Mouse (Mus musculus) MN1 (cell line): Measurements from ENCODE around the gene Ttll9.
A peak's percentile ranks its signal among the peaks of the same experiment; 100 is the strongest.

ENCODE experiments used
- DNase-seq: peaks from one replicate; pipeline ENCODE4 v3.0.0-alpha.2; 2016; ENCODE audit warnings: low spot score

Ttll9 gene

GRCm38 (mm10) chr2:153049997-153050358 lies 87.7 kb downstream of the Ttll9 start:
- DNase-seq = no peak

GRCm38 (mm10) chr2:153051095-153051494 lies 88.8 kb downstream of the Ttll9 start:
- DNase-seq = no peak

- no peak for DNase-seq
Measured at GRCm38 (mm10) chr2:153051537-153051936, 89.3 kb downstream of the Ttll9 start.

- no peak for DNase-seq
Measured at GRCm38 (mm10) chr2:153052700-153053351, 90.5 kb downstream of the Ttll9 start.

GRCm38 (mm10) chr2:153053896-153054295 lies 91.6 kb downstream of the Ttll9 start:
- DNase-seq = no peak

- DNase-seq = peak; percentile 20
Measured at GRCm38 (mm10) chr2:153055270-153055920, 93.1 kb downstream of the Ttll9 start.
